Mouse (Mus musculus) forebrain, postnatal 0 days (tissue): ENCODE results near the gene Erbin. TPM values are rescaled to one million over a fixed set of nuclear protein-coding genes. Genes with fewer than 3 reads are reported as not detected.

ENCODE experiments used
- ATAC-seq: fragments of 200-750 bp; cut with Nextera tagmentation; 2 replicates; pipeline ENCODE4 v1.8.0; 2017; ENCODE audit warnings: mild to moderate bottlenecking, moderate library complexity
- DNase-seq: peaks from one replicate; pipeline ENCODE4 v3.0.0-alpha.2; 2015
- H3K27ac ChIP-seq: fragments of 300-500 bp; sonication (generic); 2 replicates; pipeline ENCODE4 v1.5.1; 2014; ENCODE audit warnings: low read depth, mild to moderate bottlenecking, antibody characterized with exemption, low read length, moderate library complexity, mixed read lengths
- H3K27me3 ChIP-seq: fragments of 300-500 bp; sonication (generic); 2 replicates; pipeline ENCODE4 v1.6.1; 2014; ENCODE audit warnings: mild to moderate bottlenecking, low read length, mixed read lengths; ENCODE audit not compliant: insufficient read depth
- H3K36me3 ChIP-seq: fragments of 300-500 bp; sonication (generic); 2 replicates; pipeline ENCODE4 v1.6.1; 2014; ENCODE audit warnings: mild to moderate bottlenecking, moderate library complexity; ENCODE audit not compliant: insufficient read depth
- H3K4me1 ChIP-seq: fragments of 300-500 bp; sonication (generic); 2 replicates; pipeline ENCODE4 v1.6.1; 2014; ENCODE audit warnings: antibody characterized with exemption; ENCODE audit not compliant: insufficient read depth
- H3K4me2 ChIP-seq: fragments of 300-500 bp; sonication (generic); 2 replicates; pipeline ENCODE4 v1.6.1; 2014; ENCODE audit warnings: low read depth, mild to moderate bottlenecking, moderate library complexity
- H3K4me3 ChIP-seq: fragments of 300-500 bp; sonication (generic); 2 replicates; pipeline ENCODE4 v1.5.1; 2014; ENCODE audit warnings: low read depth, low read length, mixed read lengths
- H3K9ac ChIP-seq: fragments of 300-500 bp; sonication (generic); 2 replicates; pipeline ENCODE4 v1.6.1; 2014; ENCODE audit warnings: mild to moderate bottlenecking
- H3K9me3 ChIP-seq: fragments of 300-500 bp; sonication (generic); 2 replicates; pipeline ENCODE4 v1.6.1; 2016; ENCODE audit warnings: low read length
- CTCF ChIP-seq: sonication (generic); IDR thresholded peaks from 2 replicates; pipeline ENCODE4 v1.5.1; 2016; ENCODE audit warnings: antibody characterized with exemption, control low read depth, low read depth
- WGBS: fragments of 180-500 bp; shearing (Covaris S2); extraction: QIAGEN DNeasy Blood & Tissue Kit; methylation state at CpG from one replicate; pipeline ENCODE4 v1.1.7; 2014; 5-methylcytosine and 5-hydroxymethylcytosine counted together
- polyA plus RNA-seq: library from polyadenylated mRNA; unstranded; fragments of >200 nt; fragmentation: Nextera tagmentation; extraction: Ambion mirVana; gene quantifications from 2 replicates; pipeline ENCODE4 v1.2.1, GENCODE M21; 2015
- total RNA-seq: library from RNA; depleted of rRNA; stranded (reverse); fragments of >200 nt; gene quantifications from 2 replicates; pipeline ENCODE4 v1.2.3, GENCODE M21; 2014

Gene Erbin
- total and polyA plus RNA-seq, 2 experiments from 2014 or later = 6.0 to 51.3 TPM

- no peak overlapping the region for H3K27ac ChIP-seq
- TF ChIP-seq CTCF = no peak
- no peak overlapping the region for H3K4me3 ChIP-seq
- ATAC-seq = no peak
- no peaks in the 10 kb centered on the region for H3K9me3 ChIP-seq
- no peak overlapping the region for H3K9ac ChIP-seq
- no peak for DNase-seq
- H3K4me1 ChIP-seq = no peaks in the 10 kb centered on the region
- no peak overlapping the region for H3K4me2 ChIP-seq
- 94% methylated on average over 4 of the region's 4 CpGs for WGBS
- no peaks in the 10 kb centered on the region for H3K27me3 ChIP-seq
- no peaks in the 10 kb centered on the region for H3K36me3 ChIP-seq
Measured at GRCm38 (mm10) chr13:103881200-103881599, 39.1 kb downstream of the Erbin start.

GRCm38 (mm10) chr13:103876743-103877142 is 43.6 kb downstream of the Erbin start:
- Histone ChIP-seq H3K4me2 (no peak overlapping the region), H3K9me3 (no peaks in the 10 kb centered on the region), H3K36me3 (no peaks in the 10 kb centered on the region), H3K27me3 (no peaks in the 10 kb centered on the region), H3K4me1 (no peaks in the 10 kb centered on the region), H3K27ac (no peak overlapping the region), H3K4me3 (no peak overlapping the region), H3K9ac (no peak overlapping the region)
- no peak for ATAC-seq
- no peak for TF ChIP-seq CTCF
- DNase-seq = no peak

- Histone ChIP-seq H3K27me3 (no peaks in the 10 kb centered on the region), H3K9ac (no peak overlapping the region), H3K4me2 (no peak overlapping the region), H3K36me3 (no peaks in the 10 kb centered on the region), H3K27ac (no peak overlapping the region), H3K4me1 (no peaks in the 10 kb centered on the region), H3K9me3 (no peaks in the 10 kb centered on the region), H3K4me3 (no peak overlapping the region)
- WGBS = 88% methylated on average over 6 of the region's 6 CpGs
- ATAC-seq (no peak), DNase-seq (no peak)
- no peak for TF ChIP-seq CTCF
Measured at GRCm38 (mm10) chr13:103875823-103876514, 44.3 kb downstream of the Erbin start.

- no peak for TF ChIP-seq CTCF
- no peak overlapping the region for H3K4me3 ChIP-seq
- H3K9ac ChIP-seq = no peak overlapping the region
- H3K36me3 ChIP-seq = no peaks in the 10 kb centered on the region
- 76% methylated on average over 3 of the region's 3 CpGs for WGBS
- DNase-seq (no peak), ATAC-seq (no peak)
- H3K4me2 ChIP-seq = no peak overlapping the region
- H3K27ac ChIP-seq = no peak overlapping the region
- H3K4me1 ChIP-seq = no peaks in the 10 kb centered on the region
- H3K27me3 ChIP-seq = no peaks in the 10 kb centered on the region
- H3K9me3 ChIP-seq = no peaks in the 10 kb centered on the region
Measured at GRCm38 (mm10) chr13:103870786-103871185, 49.5 kb downstream of the Erbin start.

- H3K4me2 ChIP-seq = no peak overlapping the region
- TF ChIP-seq CTCF = no peak
- H3K4me3 ChIP-seq = no peak overlapping the region
- DNase-seq (no peak), ATAC-seq (no peak)
- no peak overlapping the region for H3K27ac ChIP-seq
- H3K9ac ChIP-seq = no peak overlapping the region
- no peaks in the 10 kb centered on the region for H3K36me3 ChIP-seq
- H3K4me1 ChIP-seq = no peaks in the 10 kb centered on the region
- 96% methylated on average over 1 of the region's 1 CpGs for WGBS
- H3K27me3 ChIP-seq = no peaks in the 10 kb centered on the region
- H3K9me3 ChIP-seq = no peaks in the 10 kb centered on the region
Measured at GRCm38 (mm10) chr13:103870117-103870516, 50.2 kb downstream of the Erbin start.

- ATAC-seq = no peak
- TF ChIP-seq CTCF = no peak
Measured at GRCm38 (mm10) chr13:103868875-103869274, 51.4 kb downstream of the Erbin start.

GRCm38 (mm10) chr13:103862041-103862440 is 58.3 kb downstream of the Erbin start:
- Histone ChIP-seq H3K27ac (no peak overlapping the region), H3K4me1 (no peaks in the 10 kb centered on the region), H3K9ac (no peak overlapping the region), H3K9me3 (no peaks in the 10 kb centered on the region), H3K27me3 (no peaks in the 10 kb centered on the region), H3K36me3 (no peaks in the 10 kb centered on the region), H3K4me3 (no peak overlapping the region), H3K4me2 (no peak overlapping the region)
- WGBS = 70% methylated on average over 4 of the region's 4 CpGs
- no peak for DNase-seq
- no peak for TF ChIP-seq CTCF
- no peak for ATAC-seq

More at GRCm38 (mm10) chr13:103868875-103869274, 51.4 kb downstream of the Erbin start:
- Histone ChIP-seq H3K27ac (no peak overlapping the region), H3K27me3 (no peaks in the 10 kb centered on the region), H3K9me3 (no peaks in the 10 kb centered on the region), H3K9ac (no peak overlapping the region), H3K36me3 (no peaks in the 10 kb centered on the region), H3K4me1 (no peaks in the 10 kb centered on the region), H3K4me3 (no peak overlapping the region), H3K4me2 (no peak overlapping the region)
- no peak for DNase-seq
- WGBS = 51% methylated on average over 1 of the region's 1 CpGs
